Mouse (Mus musculus): Measurements from ENCODE around the gene Cltb.

The Cltb gene

GRCm38 (mm10) chr13:54564232-54565200 lies 46.6 kb downstream of the Cltb start:
- peak; percentile 28 for DNase-seq (ENCODE audit: low spot score)

- no peak for DNase-seq (ENCODE audit: low spot score)
Measured at GRCm38 (mm10) chr13:54562562-54562961, 48.6 kb downstream of the Cltb start.

GRCm38 (mm10) chr13:54560608-54561007 lies 50.5 kb downstream of the Cltb start:
- no peak for DNase-seq (ENCODE audit: low spot score)

- DNase-seq (ENCODE audit: low spot score) = no peak
Measured at GRCm38 (mm10) chr13:54559656-54560055, 51.5 kb downstream of the Cltb start.

- no peak for DNase-seq (ENCODE audit: low spot score)
Measured at GRCm38 (mm10) chr13:54557652-54558051, 53.5 kb downstream of the Cltb start.

- DNase-seq (ENCODE audit: low spot score) = no peak
Measured at GRCm38 (mm10) chr13:54556796-54557195, 54.3 kb downstream of the Cltb start.

GRCm38 (mm10) chr13:54556176-54556575 lies 55.0 kb downstream of the Cltb start:
- DNase-seq (ENCODE audit: low spot score) = no peak

- DNase-seq (ENCODE audit: low spot score) = no peak
Measured at GRCm38 (mm10) chr13:54548036-54548435, 63.1 kb downstream of the Cltb start.

Measured in embryo, embryonic 10 days (tissue).